Mouse (Mus musculus) neural tube, embryonic 14.5 days (tissue): ENCODE results near the gene U2af2. TPM values are rescaled to one million over a fixed set of nuclear protein-coding genes. Genes with fewer than 3 reads are reported as not detected.
"Not testable (repeated sequence)": the region's sequence is repeated elsewhere in the genome, so short reads cannot be mapped to it uniquely, and the experiment has no call there.

Experiments
- ATAC-seq: fragments of 200-750 bp; cut with Nextera tagmentation; 2 replicates; pipeline ENCODE4 v1.8.0; 2017; ENCODE audit warnings: low read depth, mild to moderate bottlenecking, moderate TSS enrichment, moderate library complexity
- H3K27ac ChIP-seq: fragments of 300-500 bp; sonication (generic); 2 replicates; pipeline ENCODE4 v1.5.1; 2014; ENCODE audit warnings: low read depth, mild to moderate bottlenecking, control low read depth, low read length, moderate library complexity, mixed read lengths
- H3K27me3 ChIP-seq: fragments of 300-500 bp; sonication (generic); 2 replicates; pipeline ENCODE4 v1.6.1; 2014; ENCODE audit warnings: low read length; ENCODE audit not compliant: control insufficient read depth, insufficient read depth
- H3K36me3 ChIP-seq: fragments of 300-500 bp; sonication (generic); 2 replicates; pipeline ENCODE4 v1.6.1; 2014; ENCODE audit warnings: low read length, mixed read lengths; ENCODE audit not compliant: control insufficient read depth, insufficient read depth
- H3K4me1 ChIP-seq: fragments of 300-500 bp; sonication (generic); 2 replicates; pipeline ENCODE4 v1.6.1; 2014; ENCODE audit warnings: low read length; ENCODE audit not compliant: control insufficient read depth, insufficient read depth
- H3K4me2 ChIP-seq: fragments of 300-500 bp; sonication (generic); 2 replicates; pipeline ENCODE4 v1.6.1; 2014; ENCODE audit warnings: mild to moderate bottlenecking, low read depth, low read length, control low read depth
- H3K4me3 ChIP-seq: fragments of 300-500 bp; sonication (generic); 2 replicates; pipeline ENCODE4 v1.5.1; 2014; ENCODE audit warnings: low read depth, low read length, control low read depth, mixed read lengths
- H3K9ac ChIP-seq: fragments of 300-500 bp; sonication (generic); replicated peaks from 2 replicates; pipeline ENCODE4 v1.6.1; 2014; ENCODE audit warnings: low read depth, mild to moderate bottlenecking, control low read depth, low read length, mixed read lengths
- H3K9me3 ChIP-seq: fragments of 300-500 bp; sonication (generic); 2 replicates; pipeline ENCODE4 v1.6.1; 2016; ENCODE audit warnings: low read length; ENCODE audit not compliant: control insufficient read depth
- WGBS: fragments of 180-500 bp; shearing (Covaris S2); extraction: QIAGEN DNeasy Blood & Tissue Kit; methylation state at CpG from one replicate; pipeline ENCODE4 v1.1.7; 2014; 5-methylcytosine and 5-hydroxymethylcytosine counted together
- polyA plus RNA-seq: library from polyadenylated mRNA; unstranded; fragments of >200 nt; fragmentation: Nextera tagmentation; extraction: Ambion mirVana; gene quantifications from 2 replicates; pipeline ENCODE4 v1.2.1, GENCODE M21; 2014

U2af2 gene
- polyA plus RNA-seq, 1 experiment from 2014 or later, result 83.0 TPM

- peaks cover 12% of the 10 kb centered on the region; the same call in 1 of the 2 replicates for H3K4me1 ChIP-seq
- H3K9me3 ChIP-seq, H3K27me3 ChIP-seq: not testable (repeated sequence)
- H3K9ac ChIP-seq, result peak overlapping the region; percentile 32; the same call in 1 of the 2 replicates
- H3K4me3 ChIP-seq, result peak overlapping the region; percentile 93
- WGBS, result 50% methylated on average over 9 of the region's 13 CpGs
- ATAC-seq, result peak; percentile 61
- H3K4me2 ChIP-seq, result peak overlapping the region; percentile 71
- peak overlapping the region; percentile 90 for H3K27ac ChIP-seq
- H3K36me3 ChIP-seq, result peaks cover 39% of the 10 kb centered on the region
These were observed 17.5 kb downstream of the U2af2 start for GRCm38 (mm10) chr7:5079365-5080009.

- peaks cover 38% of the 10 kb centered on the region for H3K36me3 ChIP-seq
- WGBS, result under 1% methylated on average over 77 of the region's 81 CpGs
- H3K27ac ChIP-seq, result peak within 1 kb of the TSS; percentile 90
- H3K4me2 ChIP-seq, result peak within 1 kb of the TSS; percentile 71
- H3K4me1 ChIP-seq, result peaks cover 12% of the 10 kb centered on the region; the same call in 1 of the 2 replicates
- peak within 1 kb of the TSS; percentile 94 for H3K9ac ChIP-seq
- H3K9me3 ChIP-seq, result no peaks in the 10 kb centered on the region
- H3K27me3 ChIP-seq, result no peaks in the 10 kb centered on the region; the same call in 1 of the 2 replicates
- H3K4me3 ChIP-seq, result peak within 1 kb of the TSS; percentile 93
- ATAC-seq, result peak; percentile 98
These were observed 18.2 kb downstream of the U2af2 start, which contains the start of gene Epn1 for GRCm38 (mm10) chr7:5080010-5080751. Gene Epn1, plus strand, starts transcription at chr7:5080235.

DNA sequence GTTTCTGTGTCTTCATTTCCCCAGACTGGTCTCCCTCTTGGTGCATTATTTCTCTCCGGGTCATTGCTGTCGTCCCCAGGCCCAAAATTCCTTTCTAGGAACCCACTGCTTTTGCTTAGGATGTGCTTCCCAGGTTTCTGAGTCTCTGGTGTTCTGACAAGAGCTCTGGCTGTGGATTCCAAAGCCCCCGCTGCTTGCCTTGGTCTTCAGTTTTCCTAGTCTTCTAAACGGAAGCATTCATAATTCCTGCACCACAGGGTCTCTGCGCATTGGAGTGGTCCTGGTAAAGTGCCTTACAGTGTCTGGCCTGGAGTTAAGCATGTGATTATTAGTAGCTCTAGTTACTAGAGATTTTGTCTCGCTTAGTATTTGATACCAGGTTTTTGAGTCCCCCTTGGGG, 18.9 kb downstream of the U2af2 start:
- H3K27me3 ChIP-seq, result no peaks in the 10 kb centered on the region; the same call in 1 of the 2 replicates
- no peak for ATAC-seq
- WGBS, result 20% methylated on average over 6 of the region's 6 CpGs
- peaks cover 32% of the 10 kb centered on the region for H3K36me3 ChIP-seq
- peak overlapping the region; percentile 93 for H3K4me3 ChIP-seq
- H3K27ac ChIP-seq, result peak overlapping the region; percentile 90; the same call in 1 of the 2 replicates
- no peaks in the 10 kb centered on the region for H3K9me3 ChIP-seq
- peak overlapping the region; percentile 71 for H3K4me2 ChIP-seq
- H3K9ac ChIP-seq, result peak overlapping the region; percentile 94
- H3K4me1 ChIP-seq, result peaks cover 12% of the 10 kb centered on the region; the same call in 1 of the 2 replicates

DNA sequence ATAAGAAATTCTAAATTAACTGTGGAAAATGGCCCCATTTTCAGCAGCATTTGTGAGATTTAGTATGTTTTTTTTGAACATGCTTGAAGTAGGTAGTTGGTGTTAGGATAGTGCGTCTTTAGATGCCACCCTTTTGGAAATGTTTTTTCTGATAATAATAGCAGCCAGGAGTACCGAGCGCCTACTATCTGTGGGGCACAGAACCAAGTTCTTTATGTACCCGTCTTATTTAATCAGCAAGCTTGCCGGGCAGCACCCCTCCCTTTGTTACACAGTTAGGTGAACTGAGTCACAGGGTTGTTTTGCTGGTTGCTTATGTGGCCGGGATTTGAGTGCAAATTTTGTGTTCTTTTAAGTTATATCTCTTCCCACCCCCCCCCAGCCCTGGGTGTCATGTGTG, 19.3 kb downstream of the U2af2 start:
- WGBS, result 78% methylated on average over 6 of the region's 6 CpGs
- ATAC-seq, result no peak
- peak overlapping the region; percentile 93 for H3K4me3 ChIP-seq
- H3K36me3 ChIP-seq, result peaks cover 29% of the 10 kb centered on the region
- H3K4me1 ChIP-seq, result peaks cover 12% of the 10 kb centered on the region; the same call in 1 of the 2 replicates
- H3K27ac ChIP-seq, result no peak overlapping the region
- H3K4me2 ChIP-seq, result peak overlapping the region; percentile 71
- no peaks in the 10 kb centered on the region; the same call in 1 of the 2 replicates for H3K27me3 ChIP-seq
- H3K9me3 ChIP-seq, result no peaks in the 10 kb centered on the region
- peak overlapping the region; percentile 94; the same call in 1 of the 2 replicates for H3K9ac ChIP-seq

GRCm38 (mm10) chr7:5081939-5082338, 20.0 kb downstream of the U2af2 start:
- Histone ChIP-seq H3K9me3 (no peaks in the 10 kb centered on the region), H3K27ac (no peak overlapping the region), H3K4me3 (no peak overlapping the region), H3K4me2 (peak overlapping the region; percentile 14; the same call in 1 of the 2 replicates), H3K4me1 (peaks cover 12% of the 10 kb centered on the region; the same call in 1 of the 2 replicates), H3K9ac (no peak overlapping the region), H3K36me3 (peaks cover 22% of the 10 kb centered on the region), H3K27me3 (no peaks in the 10 kb centered on the region; the same call in 1 of the 2 replicates)
- WGBS, result 97% methylated on average over 2 of the region's 2 CpGs
- no peak for ATAC-seq

DNA sequence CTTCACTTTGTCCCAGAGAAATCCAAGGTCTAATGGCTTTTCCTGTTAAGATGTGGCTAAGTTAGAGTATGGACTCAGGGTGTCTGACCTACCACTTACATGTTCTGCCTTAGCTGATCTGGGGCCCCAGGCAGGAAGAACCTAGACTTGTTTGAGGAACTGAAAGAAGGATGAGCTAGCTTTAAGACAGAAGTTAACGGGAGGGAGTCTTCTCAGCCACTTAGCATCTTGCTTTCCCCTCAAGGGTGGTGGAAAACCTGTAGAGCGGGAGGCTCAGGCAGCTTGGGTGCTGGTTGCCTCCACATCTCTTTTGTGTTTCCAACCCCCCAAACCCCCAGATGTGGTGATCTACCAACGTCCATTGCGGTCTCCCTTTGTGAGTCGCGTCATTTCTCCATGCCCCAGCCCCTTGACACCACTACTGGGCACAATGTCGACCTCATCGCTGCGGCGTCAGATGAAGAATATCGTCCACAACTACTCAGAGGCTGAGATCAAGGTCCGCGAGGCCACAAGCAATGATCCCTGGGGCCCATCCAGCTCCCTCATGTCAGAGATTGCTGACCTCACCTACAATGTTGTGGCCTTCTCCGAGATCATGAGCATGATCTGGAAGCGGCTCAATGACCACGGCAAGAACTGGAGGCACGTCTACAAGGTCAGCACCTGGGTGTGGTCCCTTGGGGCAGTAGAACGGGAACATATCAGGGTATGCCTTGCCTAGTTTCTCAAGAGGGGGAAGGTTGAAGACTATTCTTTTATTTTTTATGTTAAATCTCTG, 21.6 kb downstream of the U2af2 start:
- Histone ChIP-seq H3K9me3 (no peaks in the 10 kb centered on the region), H3K9ac (no peak overlapping the region), H3K4me3 (no peak overlapping the region), H3K4me2 (no peak overlapping the region), H3K4me1 (peaks cover 12% of the 10 kb centered on the region; the same call in 1 of the 2 replicates), H3K27ac (no peak overlapping the region), H3K27me3 (no peaks in the 10 kb centered on the region; the same call in 1 of the 2 replicates), H3K36me3 (0 out of 2 replicates have a peak, but pooled peaks cover 6% of the 10 kb centered on the region)
- 96% methylated on average over 18 of the region's 18 CpGs for WGBS
- ATAC-seq, result no peak

- no peak overlapping the region for H3K27ac ChIP-seq
These were observed 23.6 kb downstream of the U2af2 start for GRCm38 (mm10) chr7:5085512-5085911.

DNA sequence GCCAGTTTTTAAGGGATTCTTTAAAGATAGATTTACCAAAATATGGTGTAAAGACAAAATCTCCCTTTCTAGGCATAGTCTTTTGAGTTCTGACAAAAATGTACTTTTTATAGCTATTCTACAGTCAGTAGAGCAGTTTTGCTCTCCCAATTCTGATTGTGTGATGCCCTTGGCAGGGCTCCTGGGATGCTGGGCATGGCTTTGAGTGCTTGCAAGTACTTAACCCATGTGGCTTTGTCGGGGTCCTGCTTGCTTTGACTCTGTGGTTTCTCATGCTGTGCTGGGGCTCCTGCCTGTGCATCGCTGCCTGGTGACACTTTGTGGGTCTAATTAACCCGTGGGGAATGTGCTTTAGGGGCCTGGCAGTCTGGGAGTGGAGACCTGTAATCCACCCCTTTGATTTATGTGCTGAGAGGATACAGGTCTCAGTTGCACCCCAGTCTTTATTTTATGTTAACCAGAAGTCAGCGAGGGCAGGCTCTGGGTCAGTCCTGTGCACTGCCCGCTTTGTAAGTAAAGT, 25.0 kb downstream of the U2af2 start:
- no peaks in the 10 kb centered on the region for H3K9me3 ChIP-seq
- no peak for ATAC-seq
- H3K36me3 ChIP-seq, result peaks cover 11% of the 10 kb centered on the region; the same call in 1 of the 2 replicates
- H3K9ac ChIP-seq, result no peak overlapping the region
- WGBS, result 64% methylated on average over 5 of the region's 5 CpGs
- no peak overlapping the region for H3K4me3 ChIP-seq
- no peak overlapping the region for H3K27ac ChIP-seq
- no peak overlapping the region for H3K4me2 ChIP-seq
- H3K4me1 ChIP-seq, result 0 out of 2 replicates have a peak, but pooled peaks cover 4% of the 10 kb centered on the region
- H3K27me3 ChIP-seq, result no peaks in the 10 kb centered on the region

More at GRCm38 (mm10) chr7:5085512-5085911, 23.6 kb downstream of the U2af2 start:
- H3K36me3 ChIP-seq, result 0 out of 2 replicates have a peak, but pooled peaks cover 7% of the 10 kb centered on the region
- H3K4me3 ChIP-seq, result no peak overlapping the region
- peaks cover 12% of the 10 kb centered on the region; the same call in 1 of the 2 replicates for H3K4me1 ChIP-seq
- ATAC-seq, result no peak
- H3K9me3 ChIP-seq, result no peaks in the 10 kb centered on the region
- no peak overlapping the region for H3K9ac ChIP-seq
- H3K4me2 ChIP-seq, result no peak overlapping the region
- 92% methylated on average over 1 of the region's 1 CpGs for WGBS
- H3K27me3 ChIP-seq, result no peaks in the 10 kb centered on the region
